Mouse (Mus musculus) cerebellum, adult 2 months (tissue): ENCODE results near the gene Src. TPM values are rescaled to one million over a fixed set of nuclear protein-coding genes. Genes with fewer than 3 reads are reported as not detected.

ENCODE experiments used
- DNase-seq, 2 experiments: peaks; one replicate each; pipeline ENCODE4 v3.0.0; 2021
- H3K27ac ChIP-seq: fragments of 200-500 bp; 2 replicates; pipeline ENCODE4 v1.5.1; 2012; ENCODE audit warnings: low read length, control low read depth, inconsistent platforms; ENCODE audit not compliant: insufficient read depth
- H3K27me3 ChIP-seq: fragments of 200-500 bp; 2 replicates; pipeline ENCODE4 v1.6.1; 2012; ENCODE audit warnings: inconsistent platforms, mild to moderate bottlenecking, low read length, moderate library complexity; ENCODE audit not compliant: control insufficient read depth, insufficient read depth
- H3K4me1 ChIP-seq: fragments of 200-500 bp; 2 replicates; pipeline ENCODE4 v1.6.1; 2011; ENCODE audit warnings: low read length; ENCODE audit not compliant: control insufficient read depth, insufficient read depth
- H3K4me3 ChIP-seq: fragments of 200-500 bp; replicated peaks from 2 replicates; pipeline ENCODE3; 2011; ENCODE audit warnings: mild to moderate bottlenecking, low read depth, low read length, control low read depth; ENCODE audit not compliant: insufficient read depth
- CTCF ChIP-seq: fragments of 200-500 bp; IDR thresholded peaks from 2 replicates; pipeline ENCODE4 v1.5.1; 2011; ENCODE audit warnings: low read depth, mild to moderate bottlenecking, control low read depth, low read length, moderate library complexity, borderline replicate concordance; ENCODE audit not compliant: insufficient read depth
- POLR2A ChIP-seq: fragments of 200-500 bp; IDR thresholded peaks from 2 replicates; pipeline ENCODE4 v1.6.1; 2011; ENCODE audit warnings: low read length, control low read depth, borderline replicate concordance; ENCODE audit not compliant: insufficient read depth
- WGBS: fragments of 180-500 bp; shearing (Covaris S2); methylation state at CpG from one replicate; pipeline ENCODE4 v1.1.7; 2018; 5-methylcytosine and 5-hydroxymethylcytosine counted together
- polyA plus RNA-seq: library from polyadenylated mRNA; depleted of rRNA; stranded (reverse); fragments of >200 nt; gene quantifications from 2 replicates; pipeline ENCODE4 v1.2.3, GENCODE M21; 2012

The Src gene
- polyA plus RNA-seq, 1 experiment = 48.3 TPM

GRCm38 (mm10) chr2:157464746-157465126 is 46.5 kb downstream of the Src start:
- WGBS = 59% methylated on average over 12 of the region's 12 CpGs
- no peak overlapping the region for H3K4me3 ChIP-seq
- no peak for TF ChIP-seq CTCF
- TF ChIP-seq POLR2A = no peak
- no peak overlapping the region for H3K27ac ChIP-seq
- H3K27me3 ChIP-seq = no peaks in the 10 kb centered on the region
- H3K4me1 ChIP-seq = no peaks in the 10 kb centered on the region
- DNase-seq = no peak

DNA sequence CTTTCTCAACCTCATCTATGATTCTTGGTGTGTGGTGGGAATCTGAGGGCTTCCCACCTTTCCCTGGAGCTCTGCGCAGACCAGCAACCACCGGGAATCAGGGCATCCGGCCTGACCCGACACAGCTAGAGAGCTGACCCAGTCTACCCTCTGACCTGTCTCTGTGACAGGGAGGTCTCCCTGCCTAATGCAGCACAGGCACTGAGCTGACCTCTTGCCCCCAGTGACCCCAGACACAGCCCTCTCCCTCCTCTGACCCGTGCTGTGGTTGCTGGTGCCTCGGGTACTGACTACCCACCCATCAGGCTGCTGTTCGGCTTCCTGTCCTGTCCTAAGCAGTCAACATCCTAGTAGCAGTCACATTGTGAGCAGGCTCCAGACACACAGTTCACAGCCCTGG is 48.6 kb downstream of the Src start:
- DNase-seq = no peak
- Histone ChIP-seq H3K27me3 (no peaks in the 10 kb centered on the region), H3K4me1 (no peaks in the 10 kb centered on the region), H3K4me3 (no peak overlapping the region), H3K27ac (no peak overlapping the region)
- no peak for TF ChIP-seq POLR2A
- TF ChIP-seq CTCF = no peak
- WGBS = 69% methylated on average over 7 of the region's 7 CpGs

GRCm38 (mm10) chr2:157468130-157468796 is 50.0 kb downstream of the Src start:
- H3K27ac ChIP-seq = no peak overlapping the region
- H3K4me1 ChIP-seq = no peaks in the 10 kb centered on the region
- no peak for TF ChIP-seq POLR2A
- TF ChIP-seq CTCF = peak; percentile 58; the same call in 1 of the 2 replicates
- DNase-seq = peak in 1 of 2 experiments; percentile 39
- no peaks in the 10 kb centered on the region for H3K27me3 ChIP-seq
- 72% methylated on average over 8 of the region's 8 CpGs for WGBS
- no peak overlapping the region for H3K4me3 ChIP-seq

DNA sequence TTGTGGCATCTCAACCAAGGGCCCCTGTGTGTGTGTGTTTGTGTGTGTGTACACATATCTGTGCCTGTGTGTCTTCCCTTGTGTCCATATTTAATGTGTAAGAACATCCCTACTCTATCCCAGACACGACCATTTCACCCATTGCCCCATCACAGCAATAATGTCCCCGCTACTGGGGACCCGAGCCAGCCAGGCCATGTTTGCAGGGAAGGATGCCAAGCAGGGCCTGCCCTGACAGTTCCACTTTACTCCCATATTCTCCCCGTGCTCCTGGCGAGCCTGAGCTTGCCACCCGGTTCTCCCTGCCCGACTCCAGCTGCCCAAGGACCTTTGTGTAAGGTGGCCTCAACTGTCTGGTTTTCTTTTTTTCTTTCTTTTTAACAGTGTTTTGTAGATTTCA is 53.0 kb downstream of the Src start:
- Histone ChIP-seq H3K27ac (no peak overlapping the region), H3K27me3 (no peaks in the 10 kb centered on the region), H3K4me1 (no peaks in the 10 kb centered on the region), H3K4me3 (no peak overlapping the region)
- WGBS = 24% methylated on average over 7 of the region's 7 CpGs
- no peak for DNase-seq
- no peak for TF ChIP-seq POLR2A
- no peak for TF ChIP-seq CTCF

DNA sequence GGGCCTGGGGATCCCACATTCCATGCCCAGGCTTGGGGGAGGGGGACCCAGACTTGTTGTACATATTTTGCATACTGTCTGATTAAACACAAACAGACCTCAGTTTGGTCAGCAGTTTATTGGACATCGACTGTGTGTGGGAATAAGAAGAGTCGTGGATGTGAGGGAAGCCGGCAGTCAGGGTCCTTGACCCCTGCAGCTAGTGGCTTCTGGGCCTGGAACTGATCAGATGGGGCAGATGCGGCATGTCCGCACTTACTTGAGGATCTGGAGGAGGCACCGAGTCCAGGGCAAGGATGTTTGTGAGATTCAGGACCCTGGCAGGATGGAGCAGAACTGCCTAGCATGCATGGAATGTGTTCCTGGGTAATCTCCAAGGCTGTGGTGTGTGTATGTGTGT is 53.5 kb downstream of the Src start:
- H3K27me3 ChIP-seq = no peaks in the 10 kb centered on the region
- no peak overlapping the region for H3K4me3 ChIP-seq
- no peak overlapping the region for H3K27ac ChIP-seq
- no peak for TF ChIP-seq CTCF
- no peak for TF ChIP-seq POLR2A
- no peak for DNase-seq
- 66% methylated on average over 6 of the region's 6 CpGs for WGBS
- no peaks in the 10 kb centered on the region for H3K4me1 ChIP-seq

GRCm38 (mm10) chr2:157472469-157472868 is 54.2 kb downstream of the Src start:
- Histone ChIP-seq H3K4me3 (no peak overlapping the region), H3K27me3 (no peaks in the 10 kb centered on the region), H3K27ac (no peak overlapping the region), H3K4me1 (no peaks in the 10 kb centered on the region)
- WGBS = 39% methylated on average over 4 of the region's 4 CpGs
- no peak for TF ChIP-seq CTCF
- no peak for TF ChIP-seq POLR2A
- no peak for DNase-seq

DNA sequence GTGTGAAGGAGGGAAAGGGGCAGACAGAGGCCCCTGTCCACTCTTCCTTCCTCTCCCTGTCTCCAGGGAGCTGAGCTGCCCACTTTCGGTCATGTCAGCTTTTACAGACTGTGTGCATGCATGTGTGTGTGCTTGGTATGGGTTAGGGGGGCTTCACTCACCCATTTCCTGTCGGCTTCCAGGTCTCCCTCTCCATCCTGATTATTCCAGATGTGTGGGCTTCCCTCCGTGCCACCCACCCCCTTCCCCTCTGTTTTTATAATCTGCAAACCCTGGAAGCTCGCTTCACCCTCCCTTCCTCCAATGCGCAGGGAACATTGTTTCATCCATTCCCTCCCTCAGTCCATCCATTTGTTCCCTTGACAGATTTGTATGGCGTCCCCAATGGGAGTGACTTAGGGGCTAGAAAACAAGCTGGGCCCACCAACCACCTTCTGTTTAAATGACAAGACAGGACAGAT is 56.1 kb downstream of the Src start:
- WGBS = 67% methylated on average over 6 of the region's 6 CpGs
- H3K4me3 ChIP-seq = no peak overlapping the region
- no peak for DNase-seq
- H3K4me1 ChIP-seq = no peaks in the 10 kb centered on the region
- no peaks in the 10 kb centered on the region for H3K27me3 ChIP-seq
- TF ChIP-seq CTCF (no peak), POLR2A (no peak)
- H3K27ac ChIP-seq = no peak overlapping the region
